Mouse (Mus musculus): Measurements from ENCODE around the gene Ccl17. TPM values are rescaled to one million over a fixed set of nuclear protein-coding genes. Genes with fewer than 3 reads are reported as not detected.

The Ccl17 gene
- polyA plus RNA-seq (2012; rRNA removed) = 0.62 and 0.94 TPM in 2 replicates

GRCm38 (mm10) chr8:94810153-94810552, at the start of gene Ccl17:
Gene Ccl17 (plus strand): TSS chr8:94810453.
- no peaks in the 10 kb centered on the region for H3K36me3 ChIP-seq (ENCODE audit: control insufficient read depth, insufficient read depth, low read length)
- no peak for TF ChIP-seq CTCF (IDR thresholded peaks at IDR 0.05; ENCODE audit: extremely low read depth, insufficient read length, insufficient replicate concordance, low read depth, low read length)
- TF ChIP-seq POLR2A (IDR thresholded peaks at IDR 0.05; ENCODE audit: low read depth, low read length) = no peak
- H3K4me1 ChIP-seq (ENCODE audit: control insufficient read depth, insufficient read depth, insufficient read length, low read length) = no peaks in the 10 kb centered on the region
- WGBS = 55% methylated on average over 3 of the region's 3 CpGs
- no peak within 1 kb of the TSS for H3K4me3 ChIP-seq (ENCODE audit: low read depth, low read length)
- no peaks in the 10 kb centered on the region for H3K27me3 ChIP-seq (ENCODE audit: control insufficient read depth, insufficient read depth, low read length)
- no peak within 1 kb of the TSS for H3K27ac ChIP-seq (ENCODE audit: insufficient read depth, low read depth, low read length)

- H3K4me1 ChIP-seq (ENCODE audit: control insufficient read depth, insufficient read depth, insufficient read length, low read length) = peaks cover 23% of the 10 kb centered on the region
- TF ChIP-seq POLR2A (IDR thresholded peaks at IDR 0.05; ENCODE audit: low read depth, low read length) (no peak), CTCF (IDR thresholded peaks at IDR 0.05; ENCODE audit: extremely low read depth, insufficient read length, insufficient replicate concordance, low read depth, low read length) (no peak)
- H3K4me3 ChIP-seq (ENCODE audit: low read depth, low read length) = no peak overlapping the region
- H3K27ac ChIP-seq (ENCODE audit: insufficient read depth, low read depth, low read length) = peak overlapping the region; percentile 71
- H3K27me3 ChIP-seq (ENCODE audit: control insufficient read depth, insufficient read depth, low read length) = no peaks in the 10 kb centered on the region; the same call in 1 of the 2 replicates
- WGBS = 19% methylated on average over 9 of the region's 9 CpGs
- no peaks in the 10 kb centered on the region for H3K36me3 ChIP-seq (ENCODE audit: control insufficient read depth, insufficient read depth, low read length)
Measured at GRCm38 (mm10) chr8:94767035-94767434, 43.2 kb upstream of the Ccl17 start.

GRCm38 (mm10) chr8:94770945-94771344, 39.3 kb upstream of the Ccl17 start:
- Histone ChIP-seq H3K27me3 (ENCODE audit: control insufficient read depth, insufficient read depth, low read length) (no peaks in the 10 kb centered on the region), H3K36me3 (ENCODE audit: control insufficient read depth, insufficient read depth, low read length) (no peaks in the 10 kb centered on the region), H3K27ac (ENCODE audit: insufficient read depth, low read depth, low read length) (peak overlapping the region; percentile 70), H3K4me3 (ENCODE audit: low read depth, low read length) (peak overlapping the region; percentile 4; the same call in 1 of the 2 replicates), H3K4me1 (ENCODE audit: control insufficient read depth, insufficient read depth, insufficient read length, low read length) (peaks cover 23% of the 10 kb centered on the region)
- TF ChIP-seq CTCF (IDR thresholded peaks at IDR 0.05; ENCODE audit: extremely low read depth, insufficient read length, insufficient replicate concordance, low read depth, low read length) (no peak), POLR2A (IDR thresholded peaks at IDR 0.05; ENCODE audit: low read depth, low read length) (no peak)
- WGBS = 18% methylated on average over 6 of the region's 6 CpGs

- Histone ChIP-seq H3K4me1 (ENCODE audit: control insufficient read depth, insufficient read depth, insufficient read length, low read length) (peaks cover 18% of the 10 kb centered on the region), H3K4me3 (ENCODE audit: low read depth, low read length) (peak within 1 kb of the TSS; percentile 71), H3K27me3 (ENCODE audit: control insufficient read depth, insufficient read depth, low read length) (no peaks in the 10 kb centered on the region), H3K27ac (ENCODE audit: insufficient read depth, low read depth, low read length) (peak within 1 kb of the TSS; percentile 70), H3K36me3 (ENCODE audit: control insufficient read depth, insufficient read depth, low read length) (no peaks in the 10 kb centered on the region)
- no peak for TF ChIP-seq CTCF (IDR thresholded peaks at IDR 0.05; ENCODE audit: extremely low read depth, insufficient read length, insufficient replicate concordance, low read depth, low read length)
- peak; percentile 99 for TF ChIP-seq POLR2A (IDR thresholded peaks at IDR 0.05; ENCODE audit: low read depth, low read length)
- 1% methylated on average over 38 of the region's 38 CpGs for WGBS
Measured at GRCm38 (mm10) chr8:94771941-94772670, 38.1 kb upstream of the Ccl17 start, which contains the start of gene Cx3cl1. Gene Cx3cl1 (plus strand): TSS chr8:94772009.

GRCm38 (mm10) chr8:94773048-94773447, 37.2 kb upstream of the Ccl17 start:
- TF ChIP-seq CTCF (IDR thresholded peaks at IDR 0.05; ENCODE audit: extremely low read depth, insufficient read length, insufficient replicate concordance, low read depth, low read length) = no peak
- TF ChIP-seq POLR2A (IDR thresholded peaks at IDR 0.05; ENCODE audit: low read depth, low read length) = no peak
- H3K27ac ChIP-seq (ENCODE audit: insufficient read depth, low read depth, low read length) = no peak overlapping the region
- 86% methylated on average over 6 of the region's 6 CpGs for WGBS
- peak overlapping the region; percentile 71 for H3K4me3 ChIP-seq (ENCODE audit: low read depth, low read length)
- peaks cover 18% of the 10 kb centered on the region for H3K4me1 ChIP-seq (ENCODE audit: control insufficient read depth, insufficient read depth, insufficient read length, low read length)
- no peaks in the 10 kb centered on the region for H3K36me3 ChIP-seq (ENCODE audit: control insufficient read depth, insufficient read depth, low read length)
- no peaks in the 10 kb centered on the region for H3K27me3 ChIP-seq (ENCODE audit: control insufficient read depth, insufficient read depth, low read length)

- no peaks in the 10 kb centered on the region for H3K27me3 ChIP-seq (ENCODE audit: control insufficient read depth, insufficient read depth, low read length)
- H3K4me1 ChIP-seq (ENCODE audit: control insufficient read depth, insufficient read depth, insufficient read length, low read length) = peaks cover 24% of the 10 kb centered on the region
- 86% methylated on average over 12 of the region's 12 CpGs for WGBS
- TF ChIP-seq CTCF (IDR thresholded peaks at IDR 0.05; ENCODE audit: extremely low read depth, insufficient read length, insufficient replicate concordance, low read depth, low read length) = no peak
- no peak for TF ChIP-seq POLR2A (IDR thresholded peaks at IDR 0.05; ENCODE audit: low read depth, low read length)
- no peaks in the 10 kb centered on the region for H3K36me3 ChIP-seq (ENCODE audit: control insufficient read depth, insufficient read depth, low read length)
- no peak overlapping the region for H3K27ac ChIP-seq (ENCODE audit: insufficient read depth, low read depth, low read length)
- H3K4me3 ChIP-seq (ENCODE audit: low read depth, low read length) = peak overlapping the region; percentile 71
Measured at GRCm38 (mm10) chr8:94773700-94774171, 36.5 kb upstream of the Ccl17 start.

GRCm38 (mm10) chr8:94774601-94775000, 35.7 kb upstream of the Ccl17 start:
- H3K4me1 ChIP-seq (ENCODE audit: control insufficient read depth, insufficient read depth, insufficient read length, low read length) = peaks cover 32% of the 10 kb centered on the region
- no peaks in the 10 kb centered on the region for H3K27me3 ChIP-seq (ENCODE audit: control insufficient read depth, insufficient read depth, low read length)
- TF ChIP-seq CTCF (IDR thresholded peaks at IDR 0.05; ENCODE audit: extremely low read depth, insufficient read length, insufficient replicate concordance, low read depth, low read length) = no peak
- TF ChIP-seq POLR2A (IDR thresholded peaks at IDR 0.05; ENCODE audit: low read depth, low read length) = no peak
- no peak overlapping the region for H3K27ac ChIP-seq (ENCODE audit: insufficient read depth, low read depth, low read length)
- H3K4me3 ChIP-seq (ENCODE audit: low read depth, low read length) = no peak overlapping the region
- 91% methylated on average over 1 of the region's 1 CpGs for WGBS
- peaks cover under 1% of the 10 kb centered on the region for H3K36me3 ChIP-seq (ENCODE audit: control insufficient read depth, insufficient read depth, low read length)

Measured in small intestine, adult 2 months (tissue).